Mouse (Mus musculus) urinary bladder, adult 2 months (tissue): ENCODE measurements around the gene 4921517D22Rik. TPM values are rescaled to one million over a fixed set of nuclear protein-coding genes. Genes with fewer than 3 reads are reported as not detected.

Experiments used
- DNase-seq: peaks from one replicate; pipeline ENCODE4 v3.0.0; 2022; ENCODE audit warnings: low spot score
- polyA plus RNA-seq: library from polyadenylated mRNA; depleted of rRNA; stranded (reverse); fragments of >200 nt; gene quantifications from 2 replicates; pipeline ENCODE4 v1.2.3, GENCODE M21; 2012; rRNA removed

The 4921517D22Rik gene
- polyA plus RNA-seq, 1 experiment: not detected

DNA sequence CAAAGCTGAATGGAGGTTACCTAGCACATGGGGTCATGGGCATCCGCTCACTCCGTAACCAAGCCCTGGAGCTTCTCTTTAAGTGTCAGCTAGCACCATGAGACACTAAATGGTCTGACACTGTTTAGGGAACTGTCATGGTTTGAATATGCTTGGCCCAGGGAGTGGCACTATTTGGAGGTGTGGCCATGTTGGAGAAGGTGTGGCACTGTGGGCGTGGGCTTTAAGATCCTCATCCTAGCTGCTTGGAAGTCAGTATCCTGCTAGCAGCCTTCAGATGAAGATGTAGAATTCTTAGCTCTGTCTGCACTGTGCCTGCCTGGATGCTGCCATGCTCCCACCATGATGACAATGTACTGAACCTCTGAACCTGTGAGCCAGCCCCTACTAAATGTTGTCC lies 33.5 kb downstream of the 4921517D22Rik start:
- DNase-seq: no peak

DNA sequence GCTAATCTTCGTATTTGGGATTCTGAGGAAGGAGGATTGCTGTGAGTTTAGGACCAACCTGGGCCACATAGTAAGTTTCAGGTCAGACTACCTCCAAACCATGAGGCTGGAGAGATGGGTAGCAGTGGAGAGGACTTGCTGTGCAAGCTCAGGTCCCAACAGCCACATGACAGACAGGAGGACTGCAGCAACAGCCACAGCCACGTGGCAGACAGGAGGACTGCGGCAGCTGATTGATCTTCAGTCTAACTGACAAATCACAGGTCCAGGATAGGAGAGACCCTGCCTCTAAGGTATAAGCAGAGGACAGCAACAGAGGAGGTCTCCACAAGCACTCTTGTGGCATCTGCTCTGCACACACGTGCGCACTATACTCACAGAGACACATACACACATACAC lies 36.1 kb downstream of the 4921517D22Rik start:
- no peak for DNase-seq

DNA sequence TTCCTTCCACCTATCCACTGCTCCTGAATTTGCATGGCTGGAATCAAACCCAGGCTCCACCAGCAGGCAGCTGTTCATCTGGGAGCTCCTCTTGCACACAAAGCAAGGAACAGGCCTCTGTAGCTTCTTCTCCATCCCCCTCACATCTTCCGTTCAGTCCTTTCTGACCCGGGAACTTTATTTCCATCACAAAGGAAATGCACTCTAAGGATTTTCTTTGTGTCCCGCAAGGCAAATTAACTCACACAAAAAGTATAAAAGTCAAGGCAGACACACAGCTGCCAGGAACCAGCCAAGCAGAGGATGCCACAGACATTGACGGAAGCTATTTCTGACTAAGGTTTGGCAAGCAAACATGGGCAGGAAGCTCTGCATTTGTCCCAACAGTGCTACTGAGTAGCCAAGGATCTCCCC lies 36.9 kb downstream of the 4921517D22Rik start:
- DNase-seq: no peak

DNA sequence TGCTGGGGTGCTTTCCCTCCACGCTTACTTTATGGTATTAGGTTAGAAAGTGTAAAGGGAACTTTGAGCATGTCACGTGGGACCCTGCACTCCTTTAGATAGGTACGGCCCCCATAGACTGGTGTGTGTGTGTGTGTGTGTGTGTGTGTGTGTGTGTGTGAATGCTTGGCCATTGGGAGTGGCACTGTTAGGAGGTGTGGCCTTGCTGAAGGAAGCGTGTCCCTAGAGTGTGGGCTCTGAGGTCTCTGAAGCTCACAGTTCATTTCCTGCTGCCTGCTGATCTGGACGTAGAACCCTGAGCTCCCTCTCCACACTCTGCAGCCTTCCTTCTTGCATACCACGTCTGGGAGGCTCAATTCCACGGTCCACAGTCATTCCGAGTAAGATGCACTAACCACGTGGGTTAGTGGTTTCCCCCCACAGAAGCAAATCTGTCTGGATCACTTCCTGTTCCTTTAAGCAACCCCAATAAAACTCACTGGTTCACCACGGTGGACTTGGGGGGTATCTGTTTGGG lies 37.5 kb downstream of the 4921517D22Rik start:
- no peak for DNase-seq

DNA sequence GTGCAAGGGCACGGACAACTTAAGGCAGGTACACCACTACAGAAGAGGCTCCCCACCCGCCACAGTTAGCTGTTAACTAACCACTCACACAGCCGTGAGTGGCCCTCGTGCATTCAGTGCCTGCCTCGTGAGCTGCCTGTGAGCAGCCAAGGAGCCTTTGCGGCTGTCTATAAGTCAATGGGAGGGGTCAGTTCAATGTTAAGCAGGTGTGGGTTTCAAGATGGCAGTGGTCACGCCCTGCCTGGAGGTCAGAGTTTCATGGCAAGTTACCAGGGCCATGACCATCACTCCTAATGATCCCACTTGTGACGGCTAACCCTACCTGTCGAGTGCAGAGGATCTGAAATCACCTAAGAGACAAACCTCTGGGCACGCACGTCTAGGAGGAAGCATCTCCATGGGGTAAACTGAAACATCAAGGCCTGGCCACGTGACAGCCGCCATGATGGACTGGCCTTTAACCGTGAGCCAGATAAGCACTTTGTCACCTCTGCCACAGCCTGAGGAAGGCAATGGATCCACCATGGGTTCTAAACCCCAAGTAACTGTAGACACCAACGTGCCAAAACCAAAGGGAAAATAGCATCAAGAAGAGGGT lies 38.1 kb downstream of the 4921517D22Rik start:
- DNase-seq: no peak

DNA sequence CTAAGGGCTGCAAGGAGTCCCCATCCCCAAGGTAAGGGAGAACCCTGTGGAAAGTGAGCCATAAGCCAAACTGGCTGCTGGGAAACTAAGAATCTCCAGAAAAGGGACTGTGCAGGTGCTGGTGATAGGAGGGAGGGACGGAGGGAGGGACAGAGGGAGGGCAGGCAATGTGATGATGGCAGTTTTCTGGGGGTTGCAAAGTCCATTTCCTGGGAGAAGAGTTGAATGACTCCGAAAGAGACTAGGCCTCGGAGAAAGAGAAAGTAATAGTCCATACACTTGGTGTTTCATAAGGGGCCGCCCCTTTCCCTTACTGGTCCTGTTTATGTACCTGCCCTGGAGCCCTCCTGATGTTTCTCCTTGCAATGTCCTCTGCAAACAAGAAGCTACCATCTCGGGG lies 39.4 kb downstream of the 4921517D22Rik start:
- DNase-seq: no peak

DNA sequence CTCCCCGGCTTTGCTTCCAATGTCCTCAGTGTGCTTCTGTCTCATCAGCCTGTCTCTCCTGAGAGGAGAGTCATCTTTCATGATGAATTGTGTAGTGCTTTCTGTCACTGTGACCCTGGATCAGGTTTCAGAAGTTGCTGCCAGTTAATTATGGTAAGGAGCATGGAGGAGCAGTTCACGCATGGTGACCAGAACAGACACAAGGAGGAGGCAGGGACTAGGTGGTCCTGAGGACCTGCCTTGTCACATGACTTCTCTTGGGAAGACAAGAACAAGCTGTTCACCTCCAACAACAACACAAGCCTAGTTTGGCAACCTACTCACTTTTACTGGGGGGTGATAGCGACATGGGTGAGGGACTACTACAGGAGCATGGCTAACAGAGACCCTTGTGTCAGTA lies 40.8 kb downstream of the 4921517D22Rik start:
- no peak for DNase-seq

DNA sequence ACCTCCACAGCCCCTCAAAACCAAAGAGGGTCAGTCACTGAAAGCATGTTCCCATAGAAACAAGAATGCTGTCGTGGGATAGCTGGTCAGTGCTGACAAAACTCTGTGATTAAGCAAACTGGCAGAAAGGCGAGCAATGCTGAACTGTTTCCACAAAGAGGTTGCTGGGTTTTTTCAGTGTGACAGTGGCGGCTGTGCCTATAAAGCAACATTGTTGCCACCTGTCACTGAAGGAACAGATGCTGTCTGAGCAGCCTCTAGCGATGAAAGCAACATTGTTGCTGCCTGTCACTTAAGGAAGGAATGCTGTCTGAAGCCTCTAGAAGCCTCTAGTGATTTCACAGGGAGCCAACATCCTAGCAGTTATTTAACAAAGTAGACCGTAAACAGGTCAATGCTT lies 41.3 kb downstream of the 4921517D22Rik start:
- no peak for DNase-seq

DNA sequence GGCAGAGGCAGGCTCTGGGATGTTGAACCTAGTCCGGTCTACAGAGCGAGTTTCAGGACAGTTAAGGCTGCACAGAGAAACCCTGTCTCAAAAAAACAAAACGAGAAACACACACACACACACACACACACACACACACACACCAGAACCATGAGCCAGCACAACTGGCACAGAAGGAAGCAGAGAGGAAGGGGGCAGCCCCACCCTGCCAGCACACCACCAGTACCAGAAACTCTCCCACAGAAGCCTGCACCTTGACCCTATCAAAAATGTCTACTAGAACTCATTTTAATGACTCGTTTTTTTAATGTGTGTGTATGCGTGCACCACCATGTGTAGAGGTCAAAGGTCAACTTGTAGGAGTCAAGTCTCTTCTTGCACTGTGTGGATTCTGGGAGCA lies 44.1 kb downstream of the 4921517D22Rik start:
- no peak for DNase-seq

DNA sequence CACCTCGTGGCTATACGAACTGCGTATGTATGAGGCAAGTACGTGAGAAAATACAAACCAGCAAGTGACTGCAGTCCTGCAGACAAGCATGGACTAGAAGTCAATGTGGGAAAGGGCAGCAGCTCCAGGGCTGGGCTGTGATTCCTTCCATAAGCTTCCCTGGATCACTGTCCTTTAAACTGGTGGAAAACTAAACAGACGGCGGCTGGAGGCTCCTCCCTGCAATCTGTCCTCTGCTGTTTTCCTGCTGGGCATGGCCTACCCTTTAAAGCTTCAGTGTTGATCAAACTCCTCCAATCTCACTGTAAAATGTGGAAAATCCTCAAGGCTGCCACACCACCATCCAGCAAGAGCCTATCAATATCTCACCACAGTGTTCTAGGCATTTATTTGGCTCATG lies 45.3 kb downstream of the 4921517D22Rik start:
- DNase-seq: no peak

DNA sequence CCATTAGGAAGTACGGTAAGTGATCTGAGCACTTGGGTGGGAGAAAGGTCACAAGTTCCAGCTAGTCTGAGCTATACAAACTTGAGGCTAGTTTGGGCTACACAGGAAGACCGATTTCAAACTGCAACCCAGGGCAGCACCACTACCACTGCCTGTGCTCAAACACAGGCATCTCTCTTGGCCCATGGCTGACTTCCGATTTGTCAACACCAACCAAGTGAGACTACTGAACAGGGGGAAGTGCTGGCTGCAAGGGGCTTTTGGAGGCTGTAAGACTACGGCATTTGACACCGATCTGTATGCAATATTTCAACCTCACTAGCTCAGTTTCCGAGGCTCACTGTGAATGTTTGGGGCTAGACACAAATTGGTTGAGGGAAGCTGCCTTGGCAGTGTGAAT lies 46.4 kb downstream of the 4921517D22Rik start:
- no peak for DNase-seq

DNA sequence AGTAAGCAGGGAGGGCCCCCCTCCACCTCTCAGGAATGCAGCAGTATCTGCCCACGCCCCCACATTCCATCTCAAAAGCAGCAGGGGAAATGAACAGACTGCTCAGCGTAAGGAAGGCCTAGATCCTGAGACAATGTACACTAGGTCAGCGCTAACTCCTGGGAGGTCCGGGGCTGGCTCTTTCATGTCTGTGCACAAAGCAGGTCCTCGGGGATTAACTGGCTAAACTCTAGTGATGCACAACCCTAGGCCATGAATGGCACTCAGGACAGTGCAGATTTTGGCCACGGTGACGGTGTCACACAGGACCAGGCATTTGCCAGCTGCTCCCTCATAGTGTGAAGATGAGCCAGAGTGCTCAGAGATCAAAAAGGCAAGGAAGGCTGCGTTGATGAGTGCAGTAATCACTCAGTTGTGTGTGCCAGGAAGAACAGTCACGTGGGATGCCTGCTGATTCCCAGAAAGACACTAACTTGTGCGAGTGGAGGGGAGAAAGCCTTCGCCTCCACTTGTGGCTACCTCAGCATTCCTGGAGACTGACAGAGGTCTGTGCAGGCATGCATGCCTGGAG lies 47.1 kb downstream of the 4921517D22Rik start:
- DNase-seq: no peak

DNA sequence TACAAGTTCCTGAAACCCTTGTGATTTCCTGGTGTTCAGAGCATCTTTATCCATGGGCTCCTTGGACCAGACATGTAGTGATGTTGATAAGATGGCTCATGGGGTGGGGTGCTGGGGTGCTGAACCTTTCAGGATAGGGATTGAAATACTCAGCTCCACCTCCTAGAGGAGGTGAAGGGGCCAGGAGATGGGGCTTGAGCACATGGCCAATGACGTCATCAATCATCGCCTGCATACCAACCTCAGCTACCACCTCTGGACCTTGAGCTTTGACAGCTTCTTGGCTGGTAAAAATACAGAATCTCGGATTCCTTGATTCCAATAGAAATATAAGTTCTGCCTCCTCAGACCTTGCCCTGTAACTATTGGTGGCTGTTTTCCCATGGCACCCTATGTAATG lies 48.4 kb downstream of the 4921517D22Rik start:
- no peak for DNase-seq

DNA sequence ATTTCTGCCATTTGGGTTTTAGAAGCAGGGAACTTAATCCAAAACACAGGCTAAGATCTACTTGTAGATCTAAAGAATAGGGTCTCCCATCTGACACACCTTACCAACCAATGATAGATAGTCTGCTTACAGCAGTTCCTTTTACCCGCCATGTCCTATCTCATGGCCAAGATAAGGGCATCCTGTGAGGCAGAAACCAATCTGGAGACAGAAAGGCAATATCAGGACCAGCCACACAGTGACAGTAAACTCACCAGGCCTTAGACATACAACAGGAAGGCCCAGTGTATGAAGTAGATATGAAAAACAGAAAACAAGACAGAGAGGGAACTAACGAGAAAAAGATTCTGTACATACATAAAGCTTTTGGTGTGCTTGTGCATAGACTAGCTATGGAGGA lies 51.1 kb downstream of the 4921517D22Rik start:
- DNase-seq: no peak

DNA sequence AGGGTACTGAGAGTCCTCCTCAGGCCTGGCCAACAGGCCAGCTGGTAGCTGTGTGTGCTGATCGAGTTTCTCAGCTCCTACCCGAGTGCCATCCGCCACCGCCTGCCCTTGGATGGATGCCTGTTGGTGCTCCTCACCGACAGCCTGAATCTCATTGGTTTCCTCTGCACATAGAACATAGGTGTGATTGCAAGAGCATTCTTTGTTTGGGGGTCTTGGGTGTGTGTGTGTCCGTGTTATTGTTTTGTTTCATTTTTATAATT lies 53.8 kb downstream of the 4921517D22Rik start:
- DNase-seq: no peak

DNA sequence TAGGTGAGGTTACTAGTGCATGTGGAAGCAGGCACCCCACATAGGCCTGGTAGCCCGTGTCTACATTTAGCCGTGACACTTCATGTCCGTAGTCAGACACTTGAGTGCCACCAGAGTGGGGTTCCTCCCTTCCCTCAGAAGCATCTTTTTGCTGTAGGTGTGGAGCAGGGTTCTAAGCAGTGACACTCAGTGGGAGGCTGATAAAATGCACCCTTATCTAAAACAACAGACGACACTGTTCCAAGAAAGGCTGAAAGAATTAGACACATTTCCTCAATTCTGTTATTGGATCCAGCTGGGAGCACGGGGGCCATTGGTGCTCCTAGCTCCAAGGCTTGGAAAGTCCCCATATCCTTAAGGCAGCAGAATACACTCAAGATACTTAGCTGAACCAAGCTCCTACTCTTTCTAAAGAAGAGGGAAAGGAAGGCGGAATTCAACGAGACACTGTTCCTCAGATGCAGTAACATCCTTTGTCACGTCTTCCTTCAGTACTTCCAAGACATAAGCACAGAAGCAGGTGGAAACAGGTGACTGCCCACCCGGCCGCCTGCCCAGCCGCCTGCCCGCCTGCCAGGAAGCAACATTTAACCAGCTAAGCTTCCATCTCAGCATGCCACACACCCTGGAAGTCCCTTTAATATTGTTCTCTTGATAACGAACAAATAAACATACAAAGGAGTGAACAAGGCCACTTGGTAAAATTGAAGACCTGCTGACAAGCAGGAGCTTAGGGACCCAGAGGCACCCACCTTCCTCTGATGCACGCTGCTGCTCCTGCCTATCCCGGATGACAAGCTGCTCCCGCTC lies 54.3 kb downstream of the 4921517D22Rik start:
- no peak for DNase-seq

DNA sequence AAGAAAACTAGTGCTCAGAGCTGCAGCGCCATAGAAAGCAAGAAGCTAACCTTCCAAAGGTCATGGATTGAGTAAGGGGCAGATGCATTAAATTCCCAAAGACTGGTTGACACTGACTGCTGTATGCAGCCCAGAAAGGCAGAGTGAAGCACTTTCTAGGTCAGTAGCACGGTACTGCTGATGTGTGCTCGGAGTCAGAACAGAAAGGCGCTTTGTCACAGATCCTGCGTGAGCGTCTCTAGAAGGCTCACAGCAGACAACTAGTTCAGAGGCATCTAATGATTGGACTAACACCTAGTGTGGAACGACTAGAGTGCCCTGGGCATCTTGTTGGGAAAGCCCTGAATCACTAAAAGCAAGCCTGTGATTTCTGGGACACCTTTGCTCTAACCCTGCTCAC lies 56.1 kb downstream of the 4921517D22Rik start:
- no peak for DNase-seq

Other genes with a start within 250 kb of the 4921517D22Rik start
- gene Agtpbp1, start 108.9 kb downstream of the 4921517D22Rik start, polyA plus RNA-seq: 19.2 and 23.0 TPM in 2 replicates
- gene Naa35, start 108.8 kb downstream of the 4921517D22Rik start, polyA plus RNA-seq: 45.8 and 49.5 TPM in 2 replicates
- gene Golm1, start 18.3 kb downstream of the 4921517D22Rik start, polyA plus RNA-seq: 8.8 and 10.1 TPM in 2 replicates
- not detected in 2 replicates for gene Spata31d1a, start 16.2 kb upstream of the 4921517D22Rik start, polyA plus RNA-seq
- not detected in 2 replicates for gene Spata31d1b, start 18.2 kb upstream of the 4921517D22Rik start, polyA plus RNA-seq
- not detected in 2 replicates for gene Spata31d1d, start 37.6 kb upstream of the 4921517D22Rik start, polyA plus RNA-seq
- gene 1700014D04Rik, start 52.6 kb upstream of the 4921517D22Rik start, polyA plus RNA-seq: not detected in 2 replicates
- gene Isca1, start 75.7 kb upstream of the 4921517D22Rik start, polyA plus RNA-seq: 95.2 and 104 TPM in 2 replicates
- gene Gm49354, start 88.1 kb upstream of the 4921517D22Rik start, polyA plus RNA-seq: not detected in 2 replicates
- 41.6 and 45.5 TPM in 2 replicates for gene Tut7, start 129.0 kb upstream of the 4921517D22Rik start, polyA plus RNA-seq